Mouse (Mus musculus) lung, embryonic 14.5 days (tissue): Measurements from ENCODE around the gene Smurf1. TPM values are rescaled to one million over a fixed set of nuclear protein-coding genes. Genes with fewer than 3 reads are reported as not detected.
A peak's percentile ranks its signal among the peaks of the same experiment; 100 is the strongest.

Source experiments
- ATAC-seq: fragments of 200-750 bp; cut with Nextera tagmentation; 2 replicates; pipeline ENCODE4 v1.8.0; 2017; ENCODE audit warnings: mild to moderate bottlenecking, moderate TSS enrichment, moderate library complexity; ENCODE audit not compliant: insufficient read depth
- DNase-seq: peaks from one replicate; pipeline ENCODE4 v3.0.0-alpha.2; 2015
- H3K27ac ChIP-seq: fragments of 300-500 bp; sonication (generic); 2 replicates; pipeline ENCODE4 v1.5.1; 2014; ENCODE audit warnings: low read depth, mild to moderate bottlenecking, moderate library complexity
- H3K27me3 ChIP-seq: fragments of 300-500 bp; sonication (generic); 2 replicates; pipeline ENCODE4 v1.6.1; 2014; ENCODE audit warnings: low read length, control low read depth; ENCODE audit not compliant: insufficient read depth
- H3K36me3 ChIP-seq: fragments of 300-500 bp; sonication (generic); 2 replicates; pipeline ENCODE4 v1.6.1; 2014; ENCODE audit warnings: control low read depth; ENCODE audit not compliant: insufficient read depth
- H3K4me1 ChIP-seq: fragments of 300-500 bp; sonication (generic); 2 replicates; pipeline ENCODE4 v1.6.1; 2014; ENCODE audit warnings: antibody characterized with exemption, control low read depth; ENCODE audit not compliant: insufficient read depth
- H3K4me2 ChIP-seq: fragments of 300-500 bp; sonication (generic); 2 replicates; pipeline ENCODE4 v1.6.1; 2014; ENCODE audit warnings: mild to moderate bottlenecking
- H3K4me3 ChIP-seq: fragments of 300-500 bp; sonication (generic); 2 replicates; pipeline ENCODE4 v1.5.1; 2014; ENCODE audit warnings: low read depth, low read length
- H3K9ac ChIP-seq: fragments of 300-500 bp; sonication (generic); 2 replicates; pipeline ENCODE4 v1.6.1; 2014
- H3K9me3 ChIP-seq: fragments of 300-500 bp; sonication (generic); 2 replicates; pipeline ENCODE4 v1.6.1; 2016; ENCODE audit warnings: low read depth, low read length, control low read depth
- CTCF ChIP-seq: IDR thresholded peaks from 2 replicates; pipeline ENCODE4 v1.5.1; 2016; ENCODE audit warnings: antibody characterized with exemption, low read depth
- WGBS: fragments of 180-500 bp; shearing (Covaris S2); extraction: QIAGEN DNeasy Blood & Tissue Kit; methylation state at CpG from one replicate; pipeline ENCODE4 v1.1.7; 2014; 5-methylcytosine and 5-hydroxymethylcytosine counted together
- polyA plus RNA-seq: library from polyadenylated mRNA; unstranded; fragments of >200 nt; fragmentation: Nextera tagmentation; extraction: Ambion mirVana; gene quantifications from 2 replicates; pipeline ENCODE4 v1.2.1, GENCODE M21; 2014

Smurf1 gene
- polyA plus RNA-seq, 1 experiment from 2014 or later = 28.3 TPM

DNA sequence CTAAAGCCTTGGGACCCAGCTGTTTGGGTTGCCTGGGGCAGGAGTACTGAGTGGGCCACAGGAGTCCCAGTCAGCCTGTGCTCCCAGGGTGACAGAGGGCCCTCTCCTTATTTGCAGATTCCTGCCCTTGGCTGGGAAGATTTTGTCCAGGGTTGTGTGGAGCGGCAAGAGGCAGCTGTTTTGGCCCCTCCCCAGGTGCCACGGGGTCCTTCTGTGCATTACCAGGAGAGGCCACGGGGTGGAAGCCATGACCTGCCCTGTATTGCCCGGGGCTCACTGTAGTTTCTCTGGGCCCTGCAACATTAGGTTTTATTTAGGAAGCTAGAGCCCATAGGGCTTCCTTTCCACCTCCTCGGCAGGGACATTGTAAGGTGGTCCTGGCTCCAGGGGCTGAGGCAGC is 111.7 kb downstream of the Smurf1 start:
- H3K4me2 ChIP-seq = no peak overlapping the region
- H3K27me3 ChIP-seq = no peaks in the 10 kb centered on the region
- ATAC-seq (no peak), DNase-seq (no peak)
- no peaks in the 10 kb centered on the region for H3K9me3 ChIP-seq
- H3K36me3 ChIP-seq = peaks cover 98% of the 10 kb centered on the region
- H3K4me3 ChIP-seq = no peak overlapping the region
- no peaks in the 10 kb centered on the region for H3K4me1 ChIP-seq
- H3K9ac ChIP-seq = no peak overlapping the region
- peak; percentile 20; the same call in 1 of the 2 replicates for TF ChIP-seq CTCF
- WGBS = 75% methylated on average over 5 of the region's 5 CpGs
- H3K27ac ChIP-seq = no peak overlapping the region

DNA sequence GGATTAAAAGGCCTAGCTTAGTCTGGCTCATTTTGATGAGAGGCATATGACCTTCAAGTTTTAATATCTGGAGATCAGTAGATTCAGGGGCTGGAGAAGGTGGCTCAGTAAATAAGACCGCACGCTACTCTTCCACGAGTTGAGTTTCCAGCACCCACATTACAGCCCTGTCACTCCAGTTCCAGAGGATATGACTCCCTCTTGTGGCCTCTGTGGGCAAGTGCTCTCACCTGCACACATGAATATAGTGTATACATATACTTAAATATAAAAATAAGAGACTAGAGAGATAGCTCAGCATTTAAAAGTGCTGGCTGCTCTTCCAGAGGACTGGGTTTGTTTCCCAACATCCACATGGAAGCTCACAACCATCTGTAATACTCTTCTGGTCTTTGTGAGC is 113.8 kb downstream of the Smurf1 start:
- Histone ChIP-seq H3K9me3 (no peaks in the 10 kb centered on the region), H3K4me2 (no peak overlapping the region), H3K36me3 (peaks cover 100% of the 10 kb centered on the region), H3K9ac (no peak overlapping the region), H3K4me1 (no peaks in the 10 kb centered on the region), H3K4me3 (no peak overlapping the region), H3K27ac (no peak overlapping the region), H3K27me3 (no peaks in the 10 kb centered on the region)
- TF ChIP-seq CTCF = peak; percentile 31
- ATAC-seq = no peak
- 93% methylated on average over 3 of the region's 3 CpGs for WGBS
- DNase-seq = no peak

DNA sequence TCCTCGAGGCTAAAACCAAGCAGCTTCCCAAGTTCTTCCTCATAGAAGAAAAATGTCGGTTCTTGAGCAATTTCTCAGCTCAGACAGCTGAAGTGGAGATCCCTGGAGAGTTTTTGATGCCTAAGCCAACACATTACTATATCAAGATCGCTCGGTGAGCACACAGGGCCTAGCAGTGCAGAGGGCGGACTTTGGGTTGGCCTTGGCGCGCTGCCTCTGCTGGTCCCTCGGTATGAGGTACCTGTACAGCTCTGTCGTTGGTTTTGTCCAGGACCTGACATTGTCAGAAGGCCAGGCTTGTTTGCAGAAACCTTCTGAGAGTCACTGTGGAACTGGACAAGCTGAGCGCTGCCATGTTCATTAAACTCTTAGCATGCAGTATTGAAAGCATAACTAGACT is 115.7 kb downstream of the Smurf1 start:
- 90% methylated on average over 10 of the region's 10 CpGs for WGBS
- Histone ChIP-seq H3K27ac (no peak overlapping the region), H3K4me1 (no peaks in the 10 kb centered on the region), H3K9me3 (no peaks in the 10 kb centered on the region), H3K27me3 (no peaks in the 10 kb centered on the region), H3K4me2 (no peak overlapping the region), H3K9ac (no peak overlapping the region), H3K36me3 (peaks cover 100% of the 10 kb centered on the region), H3K4me3 (no peak overlapping the region)
- DNase-seq (no peak), ATAC-seq (no peak)
- TF ChIP-seq CTCF = no peak

DNA sequence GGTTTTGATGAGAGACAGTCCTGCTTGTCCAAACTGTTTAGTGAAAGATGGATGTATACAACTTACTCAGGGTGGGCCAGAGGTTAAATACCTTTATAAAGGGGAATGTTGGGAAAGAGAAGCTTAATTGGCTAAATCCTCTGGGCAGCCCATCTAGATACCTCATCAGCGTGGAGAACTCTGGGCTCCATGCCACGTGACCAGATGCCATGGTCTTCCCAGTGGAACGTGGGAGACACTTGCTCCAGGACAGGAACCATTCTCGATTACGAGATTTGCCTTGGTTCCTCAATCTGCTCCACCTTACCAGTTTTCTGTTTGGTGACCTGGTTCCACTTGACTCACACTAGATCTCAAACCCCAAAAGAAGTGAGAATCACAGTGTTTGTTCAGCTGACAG is 116.9 kb downstream of the Smurf1 start:
- Histone ChIP-seq H3K27me3 (no peaks in the 10 kb centered on the region), H3K9ac (no peak overlapping the region), H3K9me3 (no peaks in the 10 kb centered on the region), H3K4me1 (no peaks in the 10 kb centered on the region), H3K4me2 (no peak overlapping the region), H3K27ac (no peak overlapping the region), H3K4me3 (no peak overlapping the region), H3K36me3 (peaks cover 100% of the 10 kb centered on the region)
- no peak for DNase-seq
- no peak for ATAC-seq
- no peak for TF ChIP-seq CTCF
- WGBS = 83% methylated on average over 5 of the region's 5 CpGs

DNA sequence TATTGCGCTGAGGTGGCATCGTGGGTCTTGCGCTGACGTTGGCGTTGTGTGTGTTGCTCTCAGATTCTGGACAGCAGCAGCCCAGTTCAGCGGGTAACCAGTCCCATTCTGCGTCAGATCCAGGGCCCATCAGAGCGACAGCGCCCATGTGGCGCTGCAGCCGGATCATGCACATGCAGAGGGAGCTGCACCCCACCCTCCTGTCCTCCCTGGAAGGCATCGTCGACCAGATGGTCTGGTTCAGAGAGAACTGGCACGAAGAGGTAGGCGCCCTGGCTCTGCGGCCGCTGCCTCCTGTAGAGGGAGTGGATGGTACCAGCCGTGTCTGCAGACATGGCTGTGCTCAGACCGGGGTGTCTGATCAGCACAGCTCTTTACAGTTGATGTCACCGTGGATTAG is 120.3 kb downstream of the Smurf1 start:
- DNase-seq (no peak), ATAC-seq (no peak)
- WGBS = 96% methylated on average over 20 of the region's 20 CpGs
- Histone ChIP-seq H3K4me1 (no peaks in the 10 kb centered on the region), H3K9me3 (no peaks in the 10 kb centered on the region), H3K4me2 (no peak overlapping the region), H3K27me3 (no peaks in the 10 kb centered on the region), H3K27ac (no peak overlapping the region), H3K36me3 (peaks cover 100% of the 10 kb centered on the region), H3K4me3 (no peak overlapping the region), H3K9ac (no peak overlapping the region)
- TF ChIP-seq CTCF = no peak

DNA sequence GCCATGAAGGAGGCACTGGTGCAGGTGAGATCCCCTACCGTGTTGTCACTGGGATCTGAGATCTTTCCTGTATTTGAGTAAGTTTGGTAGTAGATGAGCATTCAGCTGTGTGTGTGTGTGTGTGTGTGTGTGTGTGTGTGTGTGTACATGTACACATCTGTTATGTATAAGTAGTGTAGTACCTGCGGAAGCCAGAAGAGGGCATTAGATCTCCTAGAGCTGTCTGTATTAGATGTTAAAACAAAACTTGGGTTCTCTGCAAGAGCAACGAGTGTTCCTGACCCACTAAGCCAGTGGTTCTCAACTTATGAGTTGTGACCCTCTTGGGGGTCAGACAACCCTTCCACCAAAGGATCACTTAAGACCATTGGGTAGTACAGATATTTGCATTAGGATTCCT is 129.5 kb downstream of the Smurf1 start:
- peak; percentile 45 for TF ChIP-seq CTCF
- DNase-seq (peak; percentile 60), ATAC-seq (no peak)
- Histone ChIP-seq H3K4me1 (no peaks in the 10 kb centered on the region), H3K9me3 (no peaks in the 10 kb centered on the region), H3K27ac (no peak overlapping the region), H3K36me3 (peaks cover 100% of the 10 kb centered on the region), H3K27me3 (no peaks in the 10 kb centered on the region), H3K9ac (no peak overlapping the region), H3K4me2 (no peak overlapping the region), H3K4me3 (no peak overlapping the region)
- WGBS = 92% methylated on average over 3 of the region's 3 CpGs

DNA sequence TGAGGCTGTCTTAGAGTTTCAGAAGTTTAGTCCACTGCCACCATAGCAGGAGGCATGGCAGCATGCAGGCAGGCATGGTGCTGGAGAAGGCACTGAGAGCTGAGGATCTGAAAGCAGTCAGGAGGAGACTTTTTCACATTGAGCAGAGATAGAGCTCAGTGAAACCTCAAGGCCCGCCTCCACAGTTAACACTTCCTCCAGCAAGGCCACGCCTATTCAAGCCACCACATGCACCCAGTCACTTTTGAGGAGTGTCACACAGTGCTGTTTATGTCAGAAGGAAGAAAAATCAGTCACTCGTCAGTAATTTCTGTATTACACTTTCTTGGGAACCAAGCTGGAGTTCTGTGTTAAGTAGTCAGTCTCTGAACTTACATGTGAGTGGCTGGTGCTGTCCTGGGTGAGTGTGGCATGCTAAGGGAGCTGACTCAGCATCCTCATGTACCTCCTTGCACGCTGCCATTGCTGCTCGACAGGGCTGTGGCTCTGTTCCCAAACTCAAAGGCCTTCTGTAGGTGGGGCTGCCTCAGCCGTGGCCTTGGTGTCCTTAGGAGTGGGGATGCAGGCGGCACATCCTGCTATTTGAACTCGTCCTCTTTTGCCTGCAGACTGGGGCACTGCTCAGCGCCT is 133.7 kb downstream of the Smurf1 start:
- no peaks in the 10 kb centered on the region for H3K27me3 ChIP-seq
- no peak overlapping the region for H3K9ac ChIP-seq
- H3K4me1 ChIP-seq = no peaks in the 10 kb centered on the region
- WGBS = 82% methylated on average over 9 of the region's 9 CpGs
- peaks cover 100% of the 10 kb centered on the region for H3K36me3 ChIP-seq
- H3K4me2 ChIP-seq = no peak overlapping the region
- no peaks in the 10 kb centered on the region for H3K9me3 ChIP-seq
- ATAC-seq (no peak), DNase-seq (no peak)
- H3K27ac ChIP-seq = no peak overlapping the region
- TF ChIP-seq CTCF = no peak
- no peak overlapping the region for H3K4me3 ChIP-seq
